Mouse (Mus musculus): ENCODE results near the gene Gpr137b. TPM values are rescaled to one million over a fixed set of nuclear protein-coding genes. Genes with fewer than 3 reads are reported as not detected.
"Not testable (repeated sequence)": the region's sequence is repeated elsewhere in the genome, so short reads cannot be mapped to it uniquely, and the experiment has no call there.

Gpr137b gene
- polyA plus RNA-seq (2012; ENCODE audit: insufficient read depth, insufficient read length, missing spikeins): 167 and 190 TPM in 2 replicates

- not testable (repeated sequence) for H3K4me1 ChIP-seq (ENCODE audit: control insufficient read depth, insufficient read depth, low read length)
- Histone ChIP-seq H3K27ac (ENCODE audit: insufficient read depth, low read depth, low read length) (peak within 1 kb of the TSS; percentile 91), H3K4me3 (ENCODE audit: insufficient read depth, low read length) (peak within 1 kb of the TSS; percentile 73)
These were observed at the start of gene Gpr137b for GRCm38 (mm10) chr13:13393228-13394095. Gpr137b (minus strand) TSS chr13:13394014.

GRCm38 (mm10) chr13:13438112-13438953 is 44.5 kb upstream of the Gpr137b start:
- H3K27ac ChIP-seq (ENCODE audit: insufficient read depth, low read depth, low read length); H3K4me3 ChIP-seq (ENCODE audit: insufficient read depth, low read length); H3K4me1 ChIP-seq (ENCODE audit: control insufficient read depth, insufficient read depth, low read length): not testable (repeated sequence)

GRCm38 (mm10) chr13:13437460-13438015 is 43.7 kb upstream of the Gpr137b start, which contains the start of gene Nid1:
Nid1 (plus strand) TSS chr13:13437551.
- peak within 1 kb of the TSS; percentile 11; the same call in 1 of the 2 replicates for H3K4me3 ChIP-seq (ENCODE audit: insufficient read depth, low read length)

GRCm38 (mm10) chr13:13436161-13436560 is 42.3 kb upstream of the Gpr137b start:
- not testable (repeated sequence) for H3K4me3 ChIP-seq (ENCODE audit: insufficient read depth, low read length); H3K27ac ChIP-seq (ENCODE audit: insufficient read depth, low read depth, low read length); H3K4me1 ChIP-seq (ENCODE audit: control insufficient read depth, insufficient read depth, low read length)

More at GRCm38 (mm10) chr13:13437460-13438015, 43.7 kb upstream of the Gpr137b start, which contains the start of gene Nid1:
- not testable (repeated sequence) for H3K27ac ChIP-seq (ENCODE audit: insufficient read depth, low read depth, low read length); H3K4me1 ChIP-seq (ENCODE audit: control insufficient read depth, insufficient read depth, low read length)

- not testable (repeated sequence) for H3K4me3 ChIP-seq (ENCODE audit: insufficient read depth, low read length); H3K4me1 ChIP-seq (ENCODE audit: control insufficient read depth, insufficient read depth, low read length); H3K27ac ChIP-seq (ENCODE audit: insufficient read depth, low read depth, low read length)
These were observed 29.5 kb upstream of the Gpr137b start for GRCm38 (mm10) chr13:13423301-13423700.

- H3K4me3 ChIP-seq (ENCODE audit: insufficient read depth, low read length); H3K27ac ChIP-seq (ENCODE audit: insufficient read depth, low read depth, low read length); H3K4me1 ChIP-seq (ENCODE audit: control insufficient read depth, insufficient read depth, low read length): not testable (repeated sequence)
These were observed 25.0 kb upstream of the Gpr137b start for GRCm38 (mm10) chr13:13418859-13419258.

GRCm38 (mm10) chr13:13416007-13416337 is 22.2 kb upstream of the Gpr137b start:
- H3K4me3 ChIP-seq (ENCODE audit: insufficient read depth, low read length); H3K27ac ChIP-seq (ENCODE audit: insufficient read depth, low read depth, low read length); H3K4me1 ChIP-seq (ENCODE audit: control insufficient read depth, insufficient read depth, low read length): not testable (repeated sequence)

- not testable (repeated sequence) for H3K4me1 ChIP-seq (ENCODE audit: control insufficient read depth, insufficient read depth, low read length); H3K27ac ChIP-seq (ENCODE audit: insufficient read depth, low read depth, low read length); H3K4me3 ChIP-seq (ENCODE audit: insufficient read depth, low read length)
These were observed 21.5 kb upstream of the Gpr137b start for GRCm38 (mm10) chr13:13415120-13416006.

- H3K4me1 ChIP-seq (ENCODE audit: control insufficient read depth, insufficient read depth, low read length): no peaks in the 10 kb centered on the region
- no peak overlapping the region for H3K4me3 ChIP-seq (ENCODE audit: insufficient read depth, low read length)
- no peak overlapping the region for H3K27ac ChIP-seq (ENCODE audit: insufficient read depth, low read depth, low read length)
- TF ChIP-seq CTCF (IDR thresholded peaks at IDR 0.05; ENCODE audit: low read depth, low read length): no peak
- TF ChIP-seq POLR2A (IDR thresholded peaks at IDR 0.05; ENCODE audit: borderline replicate concordance, low read depth, low read length): no peak
These were observed 20.4 kb upstream of the Gpr137b start for GRCm38 (mm10) chr13:13414206-13414605.

GRCm38 (mm10) chr13:13405511-13405910 is 11.7 kb upstream of the Gpr137b start:
- not testable (repeated sequence) for H3K4me1 ChIP-seq (ENCODE audit: control insufficient read depth, insufficient read depth, low read length); H3K27ac ChIP-seq (ENCODE audit: insufficient read depth, low read depth, low read length); H3K4me3 ChIP-seq (ENCODE audit: insufficient read depth, low read length)

GRCm38 (mm10) chr13:13404517-13405155 is 10.8 kb upstream of the Gpr137b start:
- H3K4me3 ChIP-seq (ENCODE audit: insufficient read depth, low read length); H3K27ac ChIP-seq (ENCODE audit: insufficient read depth, low read depth, low read length); H3K4me1 ChIP-seq (ENCODE audit: control insufficient read depth, insufficient read depth, low read length): not testable (repeated sequence)

- not testable (repeated sequence) for H3K4me3 ChIP-seq (ENCODE audit: insufficient read depth, low read length); H3K27ac ChIP-seq (ENCODE audit: insufficient read depth, low read depth, low read length); H3K4me1 ChIP-seq (ENCODE audit: control insufficient read depth, insufficient read depth, low read length)
These were observed 10.0 kb upstream of the Gpr137b start for GRCm38 (mm10) chr13:13403839-13404238.

- not testable (repeated sequence) for H3K4me1 ChIP-seq (ENCODE audit: control insufficient read depth, insufficient read depth, low read length); H3K27ac ChIP-seq (ENCODE audit: insufficient read depth, low read depth, low read length); H3K4me3 ChIP-seq (ENCODE audit: insufficient read depth, low read length)
These were observed 9.6 kb upstream of the Gpr137b start for GRCm38 (mm10) chr13:13403366-13403765.

- H3K4me1 ChIP-seq (ENCODE audit: control insufficient read depth, insufficient read depth, low read length); H3K4me3 ChIP-seq (ENCODE audit: insufficient read depth, low read length); H3K27ac ChIP-seq (ENCODE audit: insufficient read depth, low read depth, low read length): not testable (repeated sequence)
These were observed 9.0 kb upstream of the Gpr137b start for GRCm38 (mm10) chr13:13402818-13403217.

Measured in bone marrow macrophage, adult 2 months (primary cell).